ENCODE assay signal across 8 mouse cellular contexts in genomic region chr2:32289578-32289977, GRCm38 (mm10). TPM values are rescaled to one million over a fixed set of nuclear protein-coding genes. Genes with fewer than 3 reads are reported as not detected.
DNase-seq lines count a peak whose midpoint lies in the region; ATAC-seq and TF ChIP-seq lines count a peak whose summit lies in the region.

No protein-coding gene starts in this region.

- peak; percentile 85 for TF ChIP-seq CTCF in heart, adult 2 months (IDR thresholded peaks at IDR 0.05)
- peak; percentile 64 for TF ChIP-seq CTCF in E14TG2a.4 (conservative IDR thresholded peaks at IDR 0.05; ENCODE audit: low read length)
- peak; percentile 75 for TF ChIP-seq CTCF in intestine, postnatal 0 days (IDR thresholded peaks at IDR 0.05; ENCODE audit: low read depth)

- H3K4me3 ChIP-seq in heart, adult 2 months: no peak overlapping the region
- H3K4me3 ChIP-seq in E14TG2a.4 (replicated peaks; ENCODE audit: low read length): 0 out of 2 replicates have a peak overlapping the region, but pooled peaks have one; percentile 92
- no peak overlapping the region for H3K4me3 ChIP-seq in embryonic facial prominence, embryonic 11.5 days (ENCODE audit: low read depth, low read length)
- peak overlapping the region; percentile 80 for H3K4me3 ChIP-seq in intestine, postnatal 0 days (ENCODE audit: low read depth, low read length)

- H3K4me1 ChIP-seq in heart, adult 2 months (ENCODE audit: control insufficient read depth, insufficient read depth, low read length): peaks cover 7% of the 10 kb centered on the region
- peaks cover 29% of the 10 kb centered on the region for H3K4me1 ChIP-seq in E14TG2a.4 (replicated peaks; ENCODE audit: low read depth, low read length)
- H3K4me1 ChIP-seq in embryonic facial prominence, embryonic 11.5 days (ENCODE audit: control insufficient read depth, insufficient read depth, low read length): no peaks in the 10 kb centered on the region; the same call in none of the 2 replicates
- H3K4me1 ChIP-seq in intestine, postnatal 0 days (replicated peaks; ENCODE audit: control insufficient read depth, insufficient read depth, low read length): no peaks in the 10 kb centered on the region

- H3K79me2 ChIP-seq in heart, adult 2 months (replicated peaks; ENCODE audit: control insufficient read depth, insufficient read depth, low read length): peaks cover 2% of the 10 kb centered on the region; the same call in 1 of the 2 replicates

- no peak for ATAC-seq in embryonic facial prominence, embryonic 11.5 days (replicated peaks; ENCODE audit: insufficient number of reproducible peaks, low FRiP score, low TSS enrichment, low read depth)
- ATAC-seq in intestine, postnatal 0 days: no peak

- DNase-seq in heart, adult 2 months: no peak
- DNase-seq in heart, postnatal 36 days: no peak
- DNase-seq in embryonic facial prominence, embryonic 11.5 days (ENCODE audit: low spot score): peak; percentile 54
- peak; percentile 26 to 33 for DNase-seq in natural killer cell, adult 2 months (ENCODE audit: low spot score in 2 of 2)
- DNase-seq in gastrocnemius, adult 18-20 months (ENCODE audit: low spot score): no peak
- no peak for DNase-seq in gastrocnemius, postnatal 10 days

- H3K9ac ChIP-seq in heart, adult 2 months (ENCODE audit: low read depth, low read length): no peak overlapping the region
- no peak overlapping the region for H3K9ac ChIP-seq in embryonic facial prominence, embryonic 11.5 days (replicated peaks; ENCODE audit: low read length)
- H3K9ac ChIP-seq in intestine, postnatal 0 days (ENCODE audit: low read depth, low read length): no peak overlapping the region

- peaks cover 2% of the 10 kb centered on the region; the same call in 1 of the 2 replicates for H3K36me3 ChIP-seq in heart, adult 2 months (ENCODE audit: control insufficient read depth, insufficient read depth, low read length)
- peaks cover 59% of the 10 kb centered on the region for H3K36me3 ChIP-seq in E14TG2a.4 (ENCODE audit: insufficient read depth, low read length)
- no peaks in the 10 kb centered on the region for H3K36me3 ChIP-seq in embryonic facial prominence, embryonic 11.5 days (replicated peaks; ENCODE audit: control insufficient read depth, insufficient read depth, low read depth, low read length)
- peaks cover 19% of the 10 kb centered on the region for H3K36me3 ChIP-seq in intestine, postnatal 0 days (ENCODE audit: control insufficient read depth, insufficient read depth)

- no peaks in the 10 kb centered on the region for H3K9me3 ChIP-seq in E14TG2a.4 (ENCODE audit: low read length)
- no peaks in the 10 kb centered on the region for H3K9me3 ChIP-seq in embryonic facial prominence, embryonic 11.5 days (replicated peaks; ENCODE audit: control insufficient read depth, low read length)
- H3K9me3 ChIP-seq in intestine, postnatal 0 days (ENCODE audit: control insufficient read depth): no peaks in the 10 kb centered on the region

- TF ChIP-seq EP300 in heart, adult 2 months (IDR thresholded peaks at IDR 0.05; ENCODE audit: insufficient read depth, low read depth, low read length): no peak

- no peak overlapping the region for H3K27ac ChIP-seq in heart, adult 2 months
- no peak overlapping the region for H3K27ac ChIP-seq in embryonic facial prominence, embryonic 11.5 days (replicated peaks; ENCODE audit: low read depth, low read length)
- no peak overlapping the region for H3K27ac ChIP-seq in intestine, postnatal 0 days (ENCODE audit: low read depth, low read length)

- no peaks in the 10 kb centered on the region for H3K27me3 ChIP-seq in heart, adult 2 months (ENCODE audit: control insufficient read depth, insufficient read depth, low read length)
- H3K27me3 ChIP-seq in E14TG2a.4 (ENCODE audit: insufficient read depth, low read length): no peaks in the 10 kb centered on the region
- no peaks in the 10 kb centered on the region for H3K27me3 ChIP-seq in embryonic facial prominence, embryonic 11.5 days (ENCODE audit: control insufficient read depth, insufficient read depth, low read length)
- H3K27me3 ChIP-seq in intestine, postnatal 0 days (replicated peaks; ENCODE audit: control insufficient read depth, insufficient read depth, low read length): no peaks in the 10 kb centered on the region

- no peak for TF ChIP-seq POLR2A in heart, adult 2 months (IDR thresholded peaks at IDR 0.05; ENCODE audit: insufficient read depth, low read depth, low read length)

- no peak overlapping the region for H3K4me2 ChIP-seq in embryonic facial prominence, embryonic 11.5 days (ENCODE audit: low read depth, low read length)
- H3K4me2 ChIP-seq in intestine, postnatal 0 days (replicated peaks; ENCODE audit: low read depth): peak overlapping the region; percentile 72

- intact Hi-C loops in heart, adult 2 months (cut with DNase I): loop anchor here (2.0 kb wide), 1 partner anchor 151 kb away; no protein-coding TSS in a partner anchor
- intact Hi-C loops in heart, postnatal 36 days (cut with DNase I): no loop called here

RNA-seq across cellular contexts. Expression of gene Swi5, which starts 1.7 kb away (rescaled TPM):
- total RNA-seq in heart, adult 2 months (2021): 100 to 1,000 TPM; 205 to 233 TPM
- polyA plus RNA-seq in heart, adult 2 months (2012; rRNA removed): 173 and 223 TPM in 2 replicates
- 100 to 1,000 TPM; 188 to 208 TPM for total RNA-seq in heart, postnatal 36 days (2021)
- polyA plus RNA-seq in embryonic facial prominence, embryonic 11.5 days (2014; fragmentation: Nextera tagmentation; extraction: Ambion mirVana): 392 and 406 TPM in 2 replicates
- polyA plus RNA-seq in intestine, postnatal 0 days (2015; fragmentation: Nextera tagmentation; extraction: Ambion mirVana): 255 and 271 TPM in 2 replicates
- 100 to 1,000 TPM; 143 to 148 TPM for total RNA-seq in gastrocnemius, adult 18-20 months (2021)
- 100 to 1,000 TPM; 140 to 148 TPM for total RNA-seq in gastrocnemius, postnatal 10 days (2021)

RNA-seq across cellular contexts. Expression of gene Golga2, which starts 2.4 kb away (rescaled TPM):
- 10 to 100 TPM; 69.8 to 79.9 TPM for total RNA-seq in heart, adult 2 months (2021)
- 34.5 and 44.0 TPM in 2 replicates for polyA plus RNA-seq in heart, adult 2 months (2012; rRNA removed)
- total RNA-seq in heart, postnatal 36 days (2021): 10 to 100 TPM; 74.5 to 78.2 TPM
- polyA plus RNA-seq in embryonic facial prominence, embryonic 11.5 days (2014; fragmentation: Nextera tagmentation; extraction: Ambion mirVana): 14.9 and 15.2 TPM in 2 replicates
- polyA plus RNA-seq in intestine, postnatal 0 days (2015; fragmentation: Nextera tagmentation; extraction: Ambion mirVana): 15.2 and 18.1 TPM in 2 replicates
- 10 to 100 TPM; 56.7 to 56.9 TPM for total RNA-seq in gastrocnemius, adult 18-20 months (2021)
- 10 to 100 TPM; 71.3 to 76.5 TPM for total RNA-seq in gastrocnemius, postnatal 10 days (2021)

RNA-seq across cellular contexts. Expression of gene Uck1, which starts 29.6 kb away (rescaled TPM):
- total RNA-seq in heart, adult 2 months (2021): 10 to 100 TPM; 22.5 to 22.8 TPM
- polyA plus RNA-seq in heart, adult 2 months (2012; rRNA removed): 41.7 and 43.1 TPM in 2 replicates
- total RNA-seq in heart, postnatal 36 days (2021): 10 to 100 TPM; 22.9 to 24.1 TPM
- polyA plus RNA-seq in embryonic facial prominence, embryonic 11.5 days (2014; fragmentation: Nextera tagmentation; extraction: Ambion mirVana): 57.2 and 64.2 TPM in 2 replicates
- polyA plus RNA-seq in intestine, postnatal 0 days (2015; fragmentation: Nextera tagmentation; extraction: Ambion mirVana): 74.1 and 80.0 TPM in 2 replicates
- total RNA-seq in gastrocnemius, adult 18-20 months (2021): 10 to 100 TPM; 11.4 to 11.6 TPM
- 10 to 100 TPM; 18.0 to 20.2 TPM for total RNA-seq in gastrocnemius, postnatal 10 days (2021)

RNA-seq across cellular contexts. Expression of gene Pomt1, which starts 53.2 kb away (rescaled TPM):
- 10 to 100 TPM; 13.1 to 16.9 TPM for total RNA-seq in heart, adult 2 months (2021)
- 17.7 and 19.7 TPM in 2 replicates for polyA plus RNA-seq in heart, adult 2 months (2012; rRNA removed)
- 10 to 100 TPM; 13.7 to 14.3 TPM for total RNA-seq in heart, postnatal 36 days (2021)
- polyA plus RNA-seq in embryonic facial prominence, embryonic 11.5 days (2014; fragmentation: Nextera tagmentation; extraction: Ambion mirVana): 15.5 and 16.1 TPM in 2 replicates
- polyA plus RNA-seq in intestine, postnatal 0 days (2015; fragmentation: Nextera tagmentation; extraction: Ambion mirVana): 9.2 and 10.7 TPM in 2 replicates
- total RNA-seq in gastrocnemius, adult 18-20 months (2021): 10 to 100 TPM; 10.2 to 11.1 TPM
- total RNA-seq in gastrocnemius, postnatal 10 days (2021): 10 to 100 TPM; 16.0 to 17.2 TPM

Comparison
In these comparisons a context has a peak if more than half of its experiments do, and no peak if none do; other contexts are left out.
1. DNase-seq: peak in embryonic facial prominence, embryonic 11.5 days (single experiment) and natural killer cell, adult 2 months (2 of 2); none in heart, adult 2 months (0 of 2), heart, postnatal 36 days (0 of 2), gastrocnemius, adult 18-20 months (single experiment) and gastrocnemius, postnatal 10 days (single experiment).
2. H3K4me3 ChIP-seq: peak in E14TG2a.4 (single experiment) and intestine, postnatal 0 days (single experiment); none in heart, adult 2 months (single experiment) and embryonic facial prominence, embryonic 11.5 days (single experiment).
3. Peak in every context shown above with its lines, with median percentiles within 50 percentile points of each other: CTCF ChIP-seq.